Mouse (Mus musculus): Measurements from ENCODE around the gene Gemin7. TPM values are rescaled to one million over a fixed set of nuclear protein-coding genes. Genes with fewer than 3 reads are reported as not detected.

The Gemin7 gene
- polyA plus RNA-seq, 1 experiment from 2014 or later, result 152 TPM

DNA sequence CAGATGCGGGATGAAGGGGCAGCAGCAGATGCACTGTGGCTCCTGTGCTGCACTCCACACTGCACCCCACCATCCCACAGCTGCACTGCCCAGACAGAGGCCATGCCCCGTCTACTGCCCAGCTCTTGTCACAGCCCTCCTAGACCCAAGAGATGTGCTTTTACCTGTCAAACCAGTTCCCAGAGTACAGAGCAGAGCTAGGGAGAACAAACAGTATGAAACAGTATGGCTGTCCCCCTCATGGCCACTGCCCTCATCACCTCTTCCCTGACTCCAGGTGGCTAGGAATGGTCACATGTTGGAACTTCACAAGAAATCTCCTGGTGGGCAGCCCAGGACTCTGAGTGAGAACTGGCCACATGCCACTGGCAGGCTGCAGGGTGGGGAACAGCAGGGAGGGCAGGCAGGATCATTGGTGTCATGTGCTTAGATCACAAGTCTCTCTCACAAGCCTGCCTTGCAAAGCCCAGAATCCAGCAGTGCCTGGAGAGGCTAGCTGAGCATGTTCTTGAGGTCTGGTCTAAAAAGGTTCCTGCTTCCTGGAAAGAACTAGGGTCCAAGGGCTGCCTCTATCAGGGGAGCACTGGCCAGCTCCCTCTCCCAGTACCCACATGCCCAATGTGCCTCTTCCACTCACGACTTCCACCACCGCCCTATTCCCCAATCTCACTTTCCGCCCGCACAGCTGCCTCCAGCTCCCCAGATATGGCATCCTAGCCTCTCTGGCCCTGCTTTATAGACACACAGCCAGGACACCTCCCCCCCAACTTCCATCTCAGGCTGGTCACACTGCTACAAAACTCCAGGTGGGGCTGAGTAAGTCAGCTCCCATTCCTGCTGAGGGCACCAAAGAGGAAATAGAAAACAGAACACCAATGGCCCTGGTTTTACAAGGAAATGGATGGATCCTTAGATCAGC lies 19.2 kb downstream of the Gemin7 start:
- no peaks in the 10 kb centered on the region for H3K9me3 ChIP-seq (ENCODE audit: control insufficient read depth, low read length)
- no peak overlapping the region for H3K4me2 ChIP-seq
- no peak for DNase-seq (ENCODE audit: low spot score, missing footprints)
- peaks cover 21% of the 10 kb centered on the region for H3K4me1 ChIP-seq (ENCODE audit: control insufficient read depth, insufficient read depth, low read length)
- no peaks in the 10 kb centered on the region for H3K27me3 ChIP-seq (ENCODE audit: control insufficient read depth, insufficient read depth, low read length)
- no peak for ATAC-seq (ENCODE audit: low FRiP score)
- H3K4me3 ChIP-seq (ENCODE audit: low read depth, low read length), result no peak overlapping the region
- H3K27ac ChIP-seq (ENCODE audit: low read depth, low read length), result no peak overlapping the region
- 96% methylated on average over 6 of the region's 6 CpGs for WGBS
- H3K36me3 ChIP-seq (ENCODE audit: control insufficient read depth, insufficient read depth, low read length), result no peaks in the 10 kb centered on the region; the same call in 1 of the 2 replicates
- no peak overlapping the region; the same call in 1 of the 2 replicates for H3K9ac ChIP-seq (ENCODE audit: low read length)

DNA sequence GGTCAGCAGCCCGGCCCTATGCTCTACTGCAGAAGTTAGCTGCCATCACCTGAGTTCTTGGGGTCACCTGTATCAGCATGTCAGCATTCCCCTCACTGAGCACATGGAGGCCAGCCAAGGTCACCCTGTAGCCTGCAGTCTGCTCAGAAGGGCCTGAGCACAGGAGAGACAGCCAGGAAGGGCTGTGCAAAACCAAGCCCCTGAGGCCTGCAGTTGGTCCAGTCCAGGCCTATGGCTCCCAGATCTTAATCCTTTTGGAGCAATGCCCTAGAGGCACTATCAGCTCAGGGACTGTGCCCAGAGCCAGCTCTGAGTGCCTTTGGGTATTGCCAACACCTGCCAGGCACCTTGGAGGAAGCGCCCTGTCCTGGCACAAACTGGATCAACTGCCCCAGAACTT lies 20.3 kb downstream of the Gemin7 start:
- Histone ChIP-seq H3K27me3 (ENCODE audit: control insufficient read depth, insufficient read depth, low read length) (no peaks in the 10 kb centered on the region), H3K4me1 (ENCODE audit: control insufficient read depth, insufficient read depth, low read length) (peaks cover 18% of the 10 kb centered on the region), H3K9me3 (ENCODE audit: control insufficient read depth, low read length) (no peaks in the 10 kb centered on the region), H3K36me3 (ENCODE audit: control insufficient read depth, insufficient read depth, low read length) (no peaks in the 10 kb centered on the region; the same call in 1 of the 2 replicates), H3K4me2 (no peak overlapping the region), H3K27ac (ENCODE audit: low read depth, low read length) (no peak overlapping the region), H3K9ac (ENCODE audit: low read length) (no peak overlapping the region), H3K4me3 (ENCODE audit: low read depth, low read length) (no peak overlapping the region)
- ATAC-seq (ENCODE audit: low FRiP score) (no peak), DNase-seq (ENCODE audit: low spot score, missing footprints) (no peak)
- 96% methylated on average over 2 of the region's 2 CpGs for WGBS

DNA sequence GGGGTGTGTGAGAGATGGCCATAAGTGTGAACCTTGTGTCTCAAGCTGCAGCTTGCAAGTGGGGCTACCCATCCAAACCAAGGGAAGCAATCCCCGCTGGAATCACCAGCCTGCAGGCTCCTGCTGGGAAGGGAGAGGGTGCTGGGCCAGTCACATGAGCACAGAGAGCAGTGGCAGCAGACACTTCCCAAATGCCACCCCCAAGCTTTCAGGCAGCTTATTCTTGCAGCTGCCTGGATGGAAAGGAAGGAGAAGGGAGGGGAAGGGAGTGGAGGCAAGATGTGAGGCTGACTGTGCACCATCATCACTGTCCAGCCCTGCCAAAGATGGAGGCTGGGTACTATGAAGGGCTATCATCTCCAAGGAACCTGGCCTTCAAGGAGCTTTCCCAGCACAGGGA lies 23.2 kb downstream of the Gemin7 start:
- no peak overlapping the region for H3K27ac ChIP-seq (ENCODE audit: low read depth, low read length)
- H3K9me3 ChIP-seq (ENCODE audit: control insufficient read depth, low read length), result no peaks in the 10 kb centered on the region
- WGBS, result 80% methylated on average over 1 of the region's 1 CpGs
- H3K4me3 ChIP-seq (ENCODE audit: low read depth, low read length), result no peak overlapping the region
- no peak for ATAC-seq (ENCODE audit: low FRiP score)
- peaks cover 4% of the 10 kb centered on the region; the same call in 1 of the 2 replicates for H3K4me1 ChIP-seq (ENCODE audit: control insufficient read depth, insufficient read depth, low read length)
- H3K4me2 ChIP-seq, result no peak overlapping the region
- no peaks in the 10 kb centered on the region for H3K27me3 ChIP-seq (ENCODE audit: control insufficient read depth, insufficient read depth, low read length)
- H3K36me3 ChIP-seq (ENCODE audit: control insufficient read depth, insufficient read depth, low read length), result no peaks in the 10 kb centered on the region; the same call in 1 of the 2 replicates
- H3K9ac ChIP-seq (ENCODE audit: low read length), result no peak overlapping the region
- no peak for DNase-seq (ENCODE audit: low spot score, missing footprints)

DNA sequence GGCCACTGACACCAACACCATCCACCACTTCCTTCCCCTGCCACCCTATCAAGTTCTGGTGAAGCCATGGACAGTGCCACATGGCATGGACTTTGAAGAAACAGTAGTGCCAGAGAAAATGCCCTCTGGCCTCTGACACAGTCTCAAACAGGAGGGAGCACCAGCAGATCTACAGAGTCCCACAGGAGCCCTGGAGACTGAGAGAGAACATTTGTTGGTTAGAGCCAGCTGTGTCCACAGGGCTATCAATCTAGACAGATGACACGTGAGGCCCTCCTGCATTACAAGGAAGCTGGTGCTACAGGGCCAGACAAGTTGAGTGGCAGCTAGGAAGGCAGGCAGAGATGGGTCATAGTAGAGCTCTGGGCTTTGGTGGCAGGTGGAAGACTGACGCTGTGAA lies 25.0 kb downstream of the Gemin7 start:
- no peaks in the 10 kb centered on the region; the same call in 1 of the 2 replicates for H3K36me3 ChIP-seq (ENCODE audit: control insufficient read depth, insufficient read depth, low read length)
- WGBS, result 84% methylated on average over 2 of the region's 2 CpGs
- ATAC-seq (ENCODE audit: low FRiP score) (no peak), DNase-seq (ENCODE audit: low spot score, missing footprints) (no peak)
- H3K4me1 ChIP-seq (ENCODE audit: control insufficient read depth, insufficient read depth, low read length), result no peaks in the 10 kb centered on the region
- H3K9me3 ChIP-seq (ENCODE audit: control insufficient read depth, low read length), result no peaks in the 10 kb centered on the region
- no peak overlapping the region for H3K9ac ChIP-seq (ENCODE audit: low read length)
- no peak overlapping the region for H3K4me3 ChIP-seq (ENCODE audit: low read depth, low read length)
- no peaks in the 10 kb centered on the region for H3K27me3 ChIP-seq (ENCODE audit: control insufficient read depth, insufficient read depth, low read length)
- no peak overlapping the region for H3K27ac ChIP-seq (ENCODE audit: low read depth, low read length)
- H3K4me2 ChIP-seq, result no peak overlapping the region

DNA sequence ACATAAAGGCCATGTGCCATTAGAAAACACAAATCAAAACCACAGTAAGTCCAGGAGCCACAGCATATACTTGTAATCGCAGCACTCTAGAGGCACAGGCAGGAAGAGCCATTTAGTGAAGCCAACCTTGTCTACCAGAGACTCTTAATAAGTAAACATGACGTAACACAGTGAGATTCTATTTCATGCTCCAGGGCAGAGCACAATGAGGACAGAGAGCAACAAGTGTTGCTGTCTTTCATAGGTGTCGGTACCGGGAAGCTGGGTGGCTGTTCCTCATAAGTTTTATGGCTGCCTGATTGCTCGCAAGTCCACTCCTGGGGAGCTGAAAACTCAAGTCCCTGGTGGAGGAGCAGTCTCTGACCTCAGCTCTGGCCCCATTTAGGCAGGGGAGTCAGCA lies 25.8 kb downstream of the Gemin7 start:
- Histone ChIP-seq H3K9ac (ENCODE audit: low read length) (no peak overlapping the region), H3K4me3 (ENCODE audit: low read depth, low read length) (no peak overlapping the region), H3K4me1 (ENCODE audit: control insufficient read depth, insufficient read depth, low read length) (no peaks in the 10 kb centered on the region), H3K36me3 (ENCODE audit: control insufficient read depth, insufficient read depth, low read length) (no peaks in the 10 kb centered on the region; the same call in 1 of the 2 replicates), H3K4me2 (no peak overlapping the region), H3K27ac (ENCODE audit: low read depth, low read length) (no peak overlapping the region), H3K9me3 (ENCODE audit: control insufficient read depth, low read length) (no peaks in the 10 kb centered on the region), H3K27me3 (ENCODE audit: control insufficient read depth, insufficient read depth, low read length) (no peaks in the 10 kb centered on the region)
- WGBS, result 93% methylated on average over 5 of the region's 5 CpGs
- DNase-seq (ENCODE audit: low spot score, missing footprints), result no peak
- ATAC-seq (ENCODE audit: low FRiP score), result no peak

DNA sequence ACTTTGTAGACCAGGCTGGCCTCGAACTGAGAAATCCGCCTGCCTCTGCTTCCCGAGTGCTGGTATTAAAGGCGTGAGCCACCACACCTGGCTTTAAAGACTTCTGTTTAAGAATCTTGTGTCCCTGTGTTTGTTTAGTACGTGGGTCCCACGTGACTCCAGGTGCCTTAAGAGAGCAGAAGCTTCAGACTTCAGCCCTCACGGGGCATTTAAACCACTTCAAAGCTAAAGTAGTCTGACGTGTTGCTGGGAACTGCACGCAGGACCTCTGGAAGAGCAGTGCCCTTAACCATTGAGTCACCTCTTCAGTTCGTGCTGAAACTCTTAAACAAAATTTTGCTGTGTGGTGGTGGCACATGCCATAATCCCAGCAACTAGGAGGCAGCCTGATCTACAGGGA lies 28.0 kb downstream of the Gemin7 start:
- Histone ChIP-seq H3K4me3 (ENCODE audit: low read depth, low read length) (no peak overlapping the region), H3K4me1 (ENCODE audit: control insufficient read depth, insufficient read depth, low read length) (no peaks in the 10 kb centered on the region), H3K9ac (ENCODE audit: low read length) (no peak overlapping the region), H3K27me3 (ENCODE audit: control insufficient read depth, insufficient read depth, low read length) (no peaks in the 10 kb centered on the region), H3K27ac (ENCODE audit: low read depth, low read length) (no peak overlapping the region), H3K9me3 (ENCODE audit: control insufficient read depth, low read length) (no peaks in the 10 kb centered on the region), H3K4me2 (no peak overlapping the region), H3K36me3 (ENCODE audit: control insufficient read depth, insufficient read depth, low read length) (no peaks in the 10 kb centered on the region; the same call in 1 of the 2 replicates)
- no peak for DNase-seq (ENCODE audit: low spot score, missing footprints)
- ATAC-seq (ENCODE audit: low FRiP score), result no peak
- 92% methylated on average over 10 of the region's 10 CpGs for WGBS

DNA sequence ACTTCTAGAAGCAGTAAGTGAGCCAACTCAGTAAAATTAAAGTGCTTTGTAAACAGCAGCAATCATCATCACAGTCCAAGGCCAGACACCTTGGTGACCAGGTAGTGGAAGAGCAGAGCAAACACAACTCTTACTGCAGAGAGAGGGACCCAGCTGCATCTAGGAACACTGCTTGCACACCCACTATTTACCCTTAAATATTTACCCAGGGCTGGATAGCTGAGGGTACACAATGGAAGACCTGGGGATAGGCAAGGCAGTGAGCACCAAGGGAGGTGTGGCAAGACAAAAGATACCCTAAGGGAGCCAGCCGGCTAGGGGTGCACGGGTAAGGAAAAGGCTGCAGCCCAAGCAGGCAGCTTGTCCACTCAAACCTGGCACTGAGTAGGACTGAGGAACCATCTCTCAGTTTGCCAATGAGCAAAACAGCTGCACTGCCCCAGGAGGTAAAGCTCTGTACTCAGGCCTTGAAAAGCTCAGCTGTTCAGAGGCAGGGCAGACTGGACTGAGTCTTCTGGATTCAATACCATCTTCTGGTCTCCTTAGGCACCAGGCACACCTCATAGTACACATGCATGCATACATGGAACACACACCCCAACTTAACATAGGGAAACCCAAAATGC lies 29.9 kb downstream of the Gemin7 start:
- Histone ChIP-seq H3K4me3 (ENCODE audit: low read depth, low read length) (no peak overlapping the region), H3K36me3 (ENCODE audit: control insufficient read depth, insufficient read depth, low read length) (no peaks in the 10 kb centered on the region), H3K27me3 (ENCODE audit: control insufficient read depth, insufficient read depth, low read length) (no peaks in the 10 kb centered on the region), H3K9ac (ENCODE audit: low read length) (no peak overlapping the region), H3K4me2 (no peak overlapping the region), H3K27ac (ENCODE audit: low read depth, low read length) (no peak overlapping the region), H3K9me3 (ENCODE audit: control insufficient read depth, low read length) (no peaks in the 10 kb centered on the region), H3K4me1 (ENCODE audit: control insufficient read depth, insufficient read depth, low read length) (no peaks in the 10 kb centered on the region)
- WGBS, result 71% methylated on average over 2 of the region's 2 CpGs
- DNase-seq (ENCODE audit: low spot score, missing footprints) (no peak), ATAC-seq (ENCODE audit: low FRiP score) (no peak)

DNA sequence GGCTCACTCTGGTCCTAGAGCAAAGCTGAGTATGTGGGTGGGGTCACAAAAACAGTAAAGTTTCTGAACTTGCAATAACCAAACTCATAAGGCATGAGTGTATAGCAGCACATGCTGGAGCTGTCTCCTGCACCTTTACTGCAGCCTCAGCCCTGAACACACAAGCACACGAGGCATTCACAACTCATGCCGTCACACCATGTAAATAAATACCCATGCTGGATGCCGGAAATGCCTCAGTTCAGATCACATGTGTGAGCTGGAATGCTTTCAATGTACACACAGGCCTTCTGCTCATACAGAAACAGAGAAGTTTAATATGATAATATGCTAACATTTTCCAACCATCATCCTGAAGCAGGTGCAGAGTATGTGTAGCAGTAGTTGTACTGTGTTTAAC lies 31.4 kb downstream of the Gemin7 start:
- ATAC-seq (ENCODE audit: low FRiP score) (no peak), DNase-seq (ENCODE audit: low spot score, missing footprints) (no peak)
- no peaks in the 10 kb centered on the region for H3K27me3 ChIP-seq (ENCODE audit: control insufficient read depth, insufficient read depth, low read length)
- no peaks in the 10 kb centered on the region for H3K9me3 ChIP-seq (ENCODE audit: control insufficient read depth, low read length)
- no peak overlapping the region for H3K4me3 ChIP-seq (ENCODE audit: low read depth, low read length)
- no peak overlapping the region for H3K4me2 ChIP-seq
- no peak overlapping the region for H3K9ac ChIP-seq (ENCODE audit: low read length)
- H3K4me1 ChIP-seq (ENCODE audit: control insufficient read depth, insufficient read depth, low read length), result peaks cover 3% of the 10 kb centered on the region; the same call in 1 of the 2 replicates
- no peaks in the 10 kb centered on the region for H3K36me3 ChIP-seq (ENCODE audit: control insufficient read depth, insufficient read depth, low read length)
- 80% methylated on average over 3 of the region's 3 CpGs for WGBS
- H3K27ac ChIP-seq (ENCODE audit: low read depth, low read length), result no peak overlapping the region

DNA sequence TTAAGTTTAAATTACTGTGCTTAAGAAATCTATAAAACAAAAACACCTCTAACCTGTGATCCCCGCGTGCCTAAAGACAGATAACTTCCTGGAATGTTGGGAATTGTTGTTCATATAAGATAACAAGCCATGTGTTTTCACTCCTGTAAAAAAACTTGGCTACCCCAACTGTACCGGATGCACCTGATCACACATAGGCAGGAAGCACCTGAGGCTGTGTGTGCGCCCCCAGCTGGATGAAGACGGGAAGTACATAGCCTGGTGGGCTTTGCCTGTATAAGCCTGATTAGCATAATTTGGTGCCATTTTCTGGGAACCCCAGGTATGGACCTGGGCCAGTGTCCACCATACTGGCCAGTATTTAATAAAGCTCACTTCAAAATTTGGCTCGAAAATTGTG lies 33.8 kb downstream of the Gemin7 start:
- no peak overlapping the region for H3K27ac ChIP-seq (ENCODE audit: low read depth, low read length)
- no peak overlapping the region for H3K4me2 ChIP-seq
- no peaks in the 10 kb centered on the region for H3K9me3 ChIP-seq (ENCODE audit: control insufficient read depth, low read length)
- no peak overlapping the region for H3K9ac ChIP-seq (ENCODE audit: low read length)
- DNase-seq (ENCODE audit: low spot score, missing footprints) (no peak), ATAC-seq (ENCODE audit: low FRiP score) (no peak)
- H3K36me3 ChIP-seq (ENCODE audit: control insufficient read depth, insufficient read depth, low read length), result no peaks in the 10 kb centered on the region
- no peak overlapping the region for H3K4me3 ChIP-seq (ENCODE audit: low read depth, low read length)
- H3K4me1 ChIP-seq (ENCODE audit: control insufficient read depth, insufficient read depth, low read length), result peaks cover 3% of the 10 kb centered on the region; the same call in 1 of the 2 replicates
- H3K27me3 ChIP-seq (ENCODE audit: control insufficient read depth, insufficient read depth, low read length), result no peaks in the 10 kb centered on the region
- whole genome bisulfite sequencing, result 58% methylated on average over 6 of the region's 6 CpGs

Measured in midbrain, embryonic 11.5 days (tissue).